Mouse (Mus musculus): ENCODE results near the gene Nek8.
"Not testable (repeated sequence)": the region's sequence is repeated elsewhere in the genome, so short reads cannot be mapped to it uniquely, and the experiment has no call there.

Gene Nek8

GRCm38 (mm10) chr11:78176402-78176862 is at the start of gene Nek8, which contains the start of gene Tlcd1:
Gene Nek8, minus strand, starts transcription at chr11:78176675.
Gene Tlcd1, plus strand, starts transcription at chr11:78176711.
- peak; percentile 95 to 97 for DNase-seq (ENCODE audit: low spot score in 2 of 2)

DNA sequence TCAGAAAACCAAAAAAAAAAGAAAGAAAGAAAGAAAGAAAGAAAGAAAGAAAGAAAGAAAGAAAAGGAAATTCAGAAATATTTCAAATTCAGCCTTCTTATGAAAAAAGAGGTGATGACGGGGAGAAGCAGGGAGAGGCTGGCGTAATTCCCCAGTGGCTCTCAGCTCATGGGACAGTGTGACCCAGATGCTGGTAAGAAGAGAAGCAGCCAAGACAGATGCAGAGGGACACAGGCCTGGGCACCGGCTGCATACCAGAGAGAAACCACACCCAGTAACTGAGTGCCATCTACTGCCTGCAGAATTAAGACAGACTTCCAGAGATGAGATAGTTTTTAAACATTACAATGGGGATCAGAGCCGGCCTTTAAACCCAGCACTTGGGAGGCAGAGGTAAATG is 47.1 kb upstream of the Nek8 start:
- no peak for DNase-seq (ENCODE audit: low spot score in 2 of 2)

DNA sequence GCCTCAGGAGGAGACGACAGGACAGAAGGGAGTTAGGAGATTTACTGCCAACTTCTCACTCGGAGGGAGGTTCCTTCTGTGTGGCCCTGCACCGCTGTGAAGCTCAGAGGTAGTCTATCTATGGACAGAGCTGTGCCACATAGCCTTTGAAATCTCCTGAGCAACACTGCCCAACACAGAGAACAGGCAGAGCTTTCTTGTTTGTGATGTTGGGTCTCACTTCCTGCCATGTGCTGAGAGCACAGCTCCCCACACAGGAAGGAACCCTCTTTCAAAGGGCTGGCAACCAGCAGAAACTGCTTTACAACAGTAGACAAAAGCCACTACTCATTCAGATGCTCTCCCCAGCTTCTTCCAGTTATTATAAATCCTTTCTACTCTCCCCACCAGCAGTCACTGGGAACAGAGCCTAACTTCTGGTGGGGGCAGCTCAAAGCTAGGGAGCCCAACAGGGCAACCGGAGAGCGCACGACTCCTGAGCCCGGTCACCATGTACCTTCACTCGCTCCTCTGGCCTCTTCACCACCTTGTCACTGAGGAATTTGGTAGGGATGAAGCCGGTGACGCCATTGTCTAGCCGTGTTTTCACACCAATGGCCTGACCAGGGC is 39.3 kb upstream of the Nek8 start:
- DNase-seq (ENCODE audit: low spot score in 2 of 2), result no peak

DNA sequence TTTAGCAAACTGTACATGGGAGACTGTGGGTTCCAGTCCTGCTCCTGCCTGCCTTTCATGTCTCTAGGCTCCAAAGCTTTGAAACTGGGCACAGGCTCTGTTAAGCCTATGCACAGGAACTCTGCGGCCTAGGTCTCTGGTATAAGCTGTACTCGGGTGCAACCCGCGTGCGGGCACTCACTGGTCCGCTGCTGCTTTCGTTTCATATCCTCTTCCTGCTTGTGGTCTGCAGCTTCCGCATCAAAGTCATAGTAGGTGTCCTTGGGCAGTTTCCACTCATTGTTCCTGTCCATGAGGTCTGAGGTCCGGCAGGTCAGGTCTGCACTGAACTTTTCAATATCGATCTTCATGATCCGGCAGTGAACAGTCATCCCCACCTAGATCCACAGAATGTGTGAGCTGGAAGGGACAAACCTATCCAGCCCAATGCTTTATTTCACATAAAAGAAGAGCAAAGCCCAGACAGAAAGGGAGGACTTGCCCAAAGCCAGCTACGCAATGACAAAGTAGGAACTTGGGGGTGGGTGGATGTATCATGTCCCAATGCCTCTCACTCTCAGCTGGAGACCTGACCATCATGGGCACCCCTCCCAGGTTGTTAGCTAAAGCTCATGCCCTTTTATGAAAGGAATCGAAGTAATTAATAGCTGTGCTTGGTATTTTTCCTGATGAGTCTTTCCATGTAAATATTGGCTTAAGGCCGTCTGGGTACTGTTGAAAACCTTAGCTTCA is 36.8 kb upstream of the Nek8 start:
- DNase-seq (ENCODE audit: low spot score in 2 of 2), result peak in 1 of 2 experiments; percentile 57

GRCm38 (mm10) chr11:78211513-78211912 is 35.0 kb upstream of the Nek8 start:
- DNase-seq (ENCODE audit: low spot score in 2 of 2), result no peak

- DNase-seq (ENCODE audit: low spot score in 2 of 2), result no peak
Measured at GRCm38 (mm10) chr11:78210615-78211014, 34.1 kb upstream of the Nek8 start.

- no peak for DNase-seq (ENCODE audit: low spot score in 2 of 2)
Measured at GRCm38 (mm10) chr11:78209886-78210285, 33.4 kb upstream of the Nek8 start.

DNA sequence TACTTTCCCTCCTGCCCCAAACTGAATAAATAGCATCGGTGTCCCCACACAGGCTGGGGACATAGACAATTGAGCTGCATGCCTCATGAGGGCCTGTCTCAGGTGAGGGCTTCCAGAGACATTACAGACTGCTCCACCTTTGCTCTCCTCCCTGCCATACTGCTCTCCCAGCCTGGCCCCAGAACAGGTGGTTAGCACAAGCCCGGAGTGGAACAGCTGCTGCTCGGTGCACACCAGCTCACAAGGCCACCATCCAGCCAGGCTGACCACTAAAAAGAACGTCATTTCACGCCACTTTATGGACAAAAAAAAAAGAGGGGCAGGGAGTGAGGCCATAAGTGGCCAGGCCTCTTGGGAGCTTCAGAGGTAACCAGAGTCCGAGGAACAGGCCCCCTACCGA is 30.7 kb upstream of the Nek8 start:
- DNase-seq (ENCODE audit: low spot score in 2 of 2), result no peak

DNA sequence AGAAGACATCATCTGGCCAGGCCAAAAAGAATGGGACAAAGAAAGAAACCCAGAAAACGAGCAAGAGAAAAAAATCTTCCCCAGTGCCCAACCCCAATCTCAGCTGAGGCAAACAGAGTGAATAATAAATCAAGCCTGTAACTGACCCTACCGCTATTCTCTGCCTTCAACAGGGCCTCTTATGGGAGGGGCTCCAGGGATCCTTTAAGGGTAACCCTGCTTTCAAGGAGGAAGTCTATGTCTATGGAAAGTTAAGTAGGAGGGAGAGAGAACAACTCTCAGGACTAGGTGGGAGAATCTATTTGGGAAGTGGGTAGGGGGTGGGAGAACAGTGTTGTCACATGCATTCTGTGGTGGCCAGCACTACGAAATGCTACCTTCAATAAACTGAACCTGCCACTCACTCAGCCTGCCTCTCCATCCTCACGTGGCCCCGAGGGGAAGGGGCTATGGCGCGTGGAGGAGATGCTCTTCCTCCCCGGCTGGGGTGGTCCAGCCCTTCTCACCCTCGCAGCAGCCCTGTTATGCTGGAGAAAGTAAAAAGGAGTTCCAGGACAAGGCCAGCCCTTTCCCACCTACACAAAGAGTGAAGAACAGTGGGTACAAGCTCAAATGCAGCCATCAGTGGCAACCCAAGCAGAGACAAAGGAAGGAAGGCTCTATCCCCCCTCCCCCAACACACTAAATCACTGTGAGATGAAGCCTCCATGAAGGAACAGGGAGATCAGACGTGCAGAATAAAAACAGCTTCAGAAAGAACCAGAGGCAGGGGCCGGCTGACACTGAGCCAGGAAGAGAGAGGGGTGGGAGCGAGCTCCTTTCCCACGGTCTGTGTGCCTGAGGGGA is 29.1 kb upstream of the Nek8 start:
- no peak for DNase-seq (ENCODE audit: low spot score in 2 of 2)

DNA sequence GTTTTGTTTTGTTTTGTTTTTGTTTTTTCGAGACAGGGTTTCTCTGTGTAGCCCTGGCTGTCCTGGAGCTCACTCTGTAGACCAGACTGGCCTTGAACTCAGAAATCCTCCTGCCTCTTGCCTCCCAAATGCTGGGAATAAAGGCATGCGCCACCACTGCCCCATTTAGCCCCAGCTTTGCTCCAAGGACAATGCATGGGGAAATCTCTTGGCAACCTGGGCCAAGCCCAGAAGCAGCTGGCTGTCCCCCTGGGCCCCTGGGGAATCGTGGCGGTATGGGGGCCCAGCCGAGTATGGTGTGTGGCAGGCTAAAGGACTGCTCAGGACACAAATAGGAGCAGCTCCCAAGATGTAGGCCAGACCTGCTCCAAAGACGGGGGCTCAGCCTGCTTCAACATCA is 27.8 kb upstream of the Nek8 start:
- no peak for DNase-seq (ENCODE audit: low spot score in 2 of 2)

GRCm38 (mm10) chr11:78202372-78202771 is 25.9 kb upstream of the Nek8 start:
- DNase-seq (ENCODE audit: low spot score in 2 of 2), result no peak

DNA sequence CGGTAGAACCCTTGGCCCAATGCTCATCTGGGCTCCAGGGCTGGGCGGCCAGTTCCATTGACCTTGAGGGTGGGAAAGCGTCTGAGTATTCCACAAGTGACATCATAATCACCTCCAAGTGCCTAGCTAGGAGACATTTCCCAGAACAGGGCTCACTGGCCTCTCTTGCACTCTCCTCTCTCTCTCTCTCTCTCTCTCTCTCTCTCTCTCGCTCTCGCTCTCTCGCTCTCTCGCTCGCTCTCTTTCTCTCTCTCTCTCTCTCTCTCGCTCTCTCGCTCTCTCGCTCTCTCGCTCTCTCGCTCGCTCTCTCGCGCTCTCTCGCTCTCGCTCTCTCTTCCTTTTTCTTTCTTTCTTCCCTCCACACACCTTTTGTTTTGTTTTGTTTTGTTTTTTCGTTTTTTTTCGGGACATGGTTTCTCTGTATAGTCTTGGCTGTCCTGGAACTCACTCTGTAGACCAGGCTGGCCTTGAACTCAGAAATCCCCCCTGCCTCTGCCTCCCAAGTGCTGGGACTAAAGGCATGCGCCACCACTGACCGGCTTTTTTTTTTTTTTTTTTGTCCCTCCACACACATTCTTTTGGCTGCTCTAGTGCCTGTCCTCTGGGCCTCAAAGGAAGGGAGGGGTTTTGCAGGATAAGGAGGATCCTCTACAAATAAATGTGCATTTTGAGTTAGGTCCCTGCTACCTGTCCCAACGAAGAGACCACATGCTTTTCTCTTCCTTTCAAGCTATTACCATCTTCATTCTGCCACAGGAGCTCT is 18.8 kb upstream of the Nek8 start:
- DNase-seq (ENCODE audit: low spot score in 2 of 2), result no peak

DNA sequence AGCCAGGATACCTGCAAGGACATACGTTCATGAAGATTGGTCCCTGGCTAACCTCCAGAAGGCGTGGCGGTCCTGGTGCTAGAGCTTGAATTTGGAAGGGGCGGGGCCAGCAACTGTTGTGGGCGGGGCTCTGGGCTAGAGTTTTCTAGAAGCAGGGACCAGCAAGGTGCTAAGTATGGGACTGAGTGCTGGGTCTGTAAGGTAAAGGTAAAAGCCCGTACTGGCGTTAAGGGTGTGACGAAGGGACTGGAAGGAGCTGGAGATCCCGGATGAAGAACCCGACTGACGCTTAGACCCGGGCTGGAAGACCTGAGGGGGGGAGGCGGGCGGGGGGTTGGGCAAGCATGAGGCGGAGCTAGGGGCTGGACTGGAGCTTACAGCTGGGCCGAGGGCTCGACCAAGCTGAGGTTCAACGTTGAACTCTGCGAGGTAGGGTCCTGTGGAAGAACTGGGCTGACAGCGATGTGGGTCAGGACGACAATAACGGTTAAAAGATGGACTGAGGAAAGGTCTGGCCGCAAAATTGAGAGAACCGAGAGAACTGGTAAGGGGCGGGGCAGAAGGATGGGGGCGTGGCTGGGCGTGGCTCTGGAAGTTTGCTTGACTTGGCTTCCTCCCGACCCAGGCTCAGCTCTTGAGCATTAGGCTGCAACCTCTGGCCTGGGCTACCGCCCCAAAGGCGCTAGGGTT is 18.1 kb upstream of the Nek8 start:
- peak; percentile 67 to 89 for DNase-seq (ENCODE audit: low spot score in 2 of 2)

GRCm38 (mm10) chr11:78193113-78193512 is 16.6 kb upstream of the Nek8 start, which contains the start of gene Proca1:
Gene Proca1, plus strand, starts transcription at chr11:78193392.
- DNase-seq (ENCODE audit: low spot score in 2 of 2), result no peak

GRCm38 (mm10) chr11:78190041-78190440 is 13.6 kb upstream of the Nek8 start:
- DNase-seq (ENCODE audit: low spot score in 2 of 2), result no peak

- DNase-seq (ENCODE audit: low spot score in 2 of 2), result no peak
Measured at GRCm38 (mm10) chr11:78189234-78190040, 13.0 kb upstream of the Nek8 start.

GRCm38 (mm10) chr11:78188331-78189233 is 12.1 kb upstream of the Nek8 start, which contains the start of gene Rab34:
Gene Rab34, plus strand, starts transcription at chr11:78188430.
- DNase-seq (ENCODE audit: low spot score in 2 of 2), result no peak

DNA sequence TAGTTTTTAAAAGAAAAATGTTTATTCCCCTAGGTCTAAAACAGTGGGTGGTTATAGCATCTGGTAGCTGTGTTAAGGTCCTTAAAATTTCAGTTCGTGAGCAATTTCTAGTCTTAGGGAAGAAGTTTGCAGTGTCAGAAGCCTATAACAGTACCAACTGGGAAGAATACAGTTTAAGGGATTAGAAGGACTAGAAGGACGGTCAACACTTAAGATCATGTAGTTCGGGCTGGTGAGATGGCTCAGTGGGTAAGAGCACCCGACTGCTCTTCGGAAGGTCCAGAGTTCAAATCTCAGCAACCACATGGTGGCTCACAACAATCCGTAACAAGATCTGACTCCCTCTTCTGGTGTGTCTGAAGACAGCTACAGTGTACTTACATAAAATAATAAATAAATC is 8.2 kb upstream of the Nek8 start:
- DNase-seq (ENCODE audit: low spot score in 2 of 2), result not testable (repeated sequence)

Data from spleen, postnatal 10 days (tissue).